Mouse (Mus musculus) lung, embryonic 14.5 days (tissue): Measurements from ENCODE around the gene Fgfr2. TPM values are rescaled to one million over a fixed set of nuclear protein-coding genes. Genes with fewer than 3 reads are reported as not detected.

Source experiments
- ATAC-seq: fragments of 200-750 bp; cut with Nextera tagmentation; 2 replicates; pipeline ENCODE4 v1.8.0; 2017; ENCODE audit warnings: mild to moderate bottlenecking, moderate TSS enrichment, moderate library complexity; ENCODE audit not compliant: insufficient read depth
- DNase-seq: peaks from one replicate; pipeline ENCODE4 v3.0.0-alpha.2; 2015
- H3K27ac ChIP-seq: fragments of 300-500 bp; sonication (generic); 2 replicates; pipeline ENCODE4 v1.5.1; 2014; ENCODE audit warnings: low read depth, mild to moderate bottlenecking, moderate library complexity
- H3K27me3 ChIP-seq: fragments of 300-500 bp; sonication (generic); 2 replicates; pipeline ENCODE4 v1.6.1; 2014; ENCODE audit warnings: low read length, control low read depth; ENCODE audit not compliant: insufficient read depth
- H3K36me3 ChIP-seq: fragments of 300-500 bp; sonication (generic); 2 replicates; pipeline ENCODE4 v1.6.1; 2014; ENCODE audit warnings: control low read depth; ENCODE audit not compliant: insufficient read depth
- H3K4me1 ChIP-seq: fragments of 300-500 bp; sonication (generic); 2 replicates; pipeline ENCODE4 v1.6.1; 2014; ENCODE audit warnings: antibody characterized with exemption, control low read depth; ENCODE audit not compliant: insufficient read depth
- H3K4me2 ChIP-seq: fragments of 300-500 bp; sonication (generic); 2 replicates; pipeline ENCODE4 v1.6.1; 2014; ENCODE audit warnings: mild to moderate bottlenecking
- H3K4me3 ChIP-seq: fragments of 300-500 bp; sonication (generic); 2 replicates; pipeline ENCODE4 v1.5.1; 2014; ENCODE audit warnings: low read depth, low read length
- H3K9ac ChIP-seq: fragments of 300-500 bp; sonication (generic); 2 replicates; pipeline ENCODE4 v1.6.1; 2014
- H3K9me3 ChIP-seq: fragments of 300-500 bp; sonication (generic); 2 replicates; pipeline ENCODE4 v1.6.1; 2016; ENCODE audit warnings: low read depth, low read length, control low read depth
- CTCF ChIP-seq: IDR thresholded peaks from 2 replicates; pipeline ENCODE4 v1.5.1; 2016; ENCODE audit warnings: antibody characterized with exemption, low read depth
- WGBS: fragments of 180-500 bp; shearing (Covaris S2); extraction: QIAGEN DNeasy Blood & Tissue Kit; methylation state at CpG from one replicate; pipeline ENCODE4 v1.1.7; 2014; 5-methylcytosine and 5-hydroxymethylcytosine counted together
- polyA plus RNA-seq: library from polyadenylated mRNA; unstranded; fragments of >200 nt; fragmentation: Nextera tagmentation; extraction: Ambion mirVana; gene quantifications from 2 replicates; pipeline ENCODE4 v1.2.1, GENCODE M21; 2014

Gene Fgfr2
- polyA plus RNA-seq, 1 experiment from 2014 or later, result 179 TPM

- WGBS, result 75% methylated on average over 3 of the region's 3 CpGs
- Histone ChIP-seq H3K9me3 (no peaks in the 10 kb centered on the region), H3K4me2 (no peak overlapping the region), H3K36me3 (no peaks in the 10 kb centered on the region), H3K4me1 (0 out of 2 replicates have a peak, but pooled peaks cover 4% of the 10 kb centered on the region), H3K27me3 (no peaks in the 10 kb centered on the region), H3K27ac (no peak overlapping the region), H3K9ac (no peak overlapping the region), H3K4me3 (no peak overlapping the region)
- DNase-seq (no peak), ATAC-seq (no peak)
- no peak for TF ChIP-seq CTCF
Measured at GRCm38 (mm10) chr7:132231476-132231875, 891.7 kb downstream of the Fgfr2 start.

DNA sequence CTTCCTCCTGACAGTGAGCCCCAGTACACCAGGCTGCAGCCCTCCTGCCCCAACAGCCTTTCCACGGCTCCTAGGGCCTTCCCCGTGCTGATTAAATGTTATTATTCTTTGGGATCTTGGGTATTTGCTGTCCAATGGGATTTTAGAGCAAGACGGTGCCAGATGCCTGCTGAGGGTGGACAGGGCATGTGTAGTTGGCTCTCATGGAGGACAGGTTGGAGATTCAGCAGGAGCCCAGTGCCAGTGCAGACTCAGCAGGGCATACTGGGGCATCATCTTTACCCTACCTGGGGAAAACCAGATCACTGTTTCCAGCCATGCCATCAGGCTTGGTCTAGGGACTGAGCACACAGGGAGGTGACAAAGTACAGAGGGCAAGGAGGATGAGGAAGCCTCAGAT lies 892.2 kb downstream of the Fgfr2 start:
- no peaks in the 10 kb centered on the region for H3K9me3 ChIP-seq
- TF ChIP-seq CTCF, result no peak
- DNase-seq (no peak), ATAC-seq (no peak)
- H3K4me2 ChIP-seq, result no peak overlapping the region
- H3K9ac ChIP-seq, result no peak overlapping the region
- H3K4me1 ChIP-seq, result 0 out of 2 replicates have a peak, but pooled peaks cover 4% of the 10 kb centered on the region
- H3K4me3 ChIP-seq, result no peak overlapping the region
- WGBS, result 82% methylated on average over 3 of the region's 3 CpGs
- no peak overlapping the region for H3K27ac ChIP-seq
- no peaks in the 10 kb centered on the region for H3K36me3 ChIP-seq
- H3K27me3 ChIP-seq, result no peaks in the 10 kb centered on the region

GRCm38 (mm10) chr7:132227075-132227640 lies 896.0 kb downstream of the Fgfr2 start:
- Histone ChIP-seq H3K27ac (no peak overlapping the region), H3K27me3 (no peaks in the 10 kb centered on the region), H3K36me3 (no peaks in the 10 kb centered on the region), H3K9me3 (no peaks in the 10 kb centered on the region), H3K9ac (no peak overlapping the region), H3K4me2 (no peak overlapping the region), H3K4me3 (no peak overlapping the region), H3K4me1 (0 out of 2 replicates have a peak, but pooled peaks cover 4% of the 10 kb centered on the region)
- TF ChIP-seq CTCF, result no peak
- ATAC-seq (peak; percentile 10), DNase-seq (no peak)
- 77% methylated on average over 8 of the region's 8 CpGs for WGBS

DNA sequence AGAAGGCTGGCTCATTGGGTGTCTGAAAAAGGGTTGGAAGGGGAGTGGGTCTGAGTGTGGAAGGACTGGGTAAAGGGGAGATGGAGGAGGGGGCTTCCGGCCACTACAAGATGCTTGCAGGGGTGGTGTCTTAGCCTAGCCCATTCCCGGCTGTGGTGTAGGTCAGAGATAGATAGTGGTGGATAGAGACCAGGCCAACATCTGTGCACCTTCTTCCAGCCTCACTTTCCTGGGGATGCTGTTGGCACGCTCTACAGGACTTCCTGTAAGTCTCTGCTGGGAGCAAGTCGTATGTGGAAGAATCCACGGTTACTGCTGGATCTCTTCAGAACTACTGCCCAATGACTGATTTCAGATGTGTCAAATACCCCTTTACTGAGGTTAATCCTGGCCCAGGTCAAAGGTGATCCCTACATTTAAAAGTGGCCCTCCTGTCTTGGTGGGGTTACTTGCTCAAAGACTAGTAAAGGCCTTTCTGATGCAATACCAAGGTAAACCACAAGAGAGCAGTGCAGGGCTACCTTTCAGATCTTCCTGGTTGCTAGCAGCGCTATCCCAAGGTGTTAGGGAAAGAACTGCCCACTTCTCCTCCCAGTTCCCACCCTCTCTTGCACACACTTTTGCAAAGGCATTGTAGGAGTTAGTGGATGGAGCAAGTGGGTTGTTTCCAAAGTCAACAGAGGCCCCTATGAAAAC lies 896.6 kb downstream of the Fgfr2 start:
- Histone ChIP-seq H3K9me3 (no peaks in the 10 kb centered on the region), H3K4me1 (0 out of 2 replicates have a peak, but pooled peaks cover 4% of the 10 kb centered on the region), H3K36me3 (no peaks in the 10 kb centered on the region), H3K27ac (no peak overlapping the region), H3K9ac (no peak overlapping the region), H3K4me3 (no peak overlapping the region), H3K4me2 (no peak overlapping the region), H3K27me3 (no peaks in the 10 kb centered on the region)
- TF ChIP-seq CTCF, result peak; percentile 96
- DNase-seq (peak; percentile 98), ATAC-seq (peak; percentile 80)
- 59% methylated on average over 6 of the region's 6 CpGs for WGBS

GRCm38 (mm10) chr7:132223452-132224141 lies 899.6 kb downstream of the Fgfr2 start:
- Histone ChIP-seq H3K36me3 (no peaks in the 10 kb centered on the region), H3K4me2 (no peak overlapping the region), H3K9me3 (no peaks in the 10 kb centered on the region), H3K27me3 (no peaks in the 10 kb centered on the region), H3K9ac (no peak overlapping the region), H3K27ac (no peak overlapping the region), H3K4me3 (no peak overlapping the region), H3K4me1 (0 out of 2 replicates have a peak, but pooled peaks cover 4% of the 10 kb centered on the region)
- no peak for ATAC-seq
- WGBS, result 38% methylated on average over 10 of the region's 10 CpGs
- TF ChIP-seq CTCF, result no peak
- DNase-seq, result peak; percentile 54

DNA sequence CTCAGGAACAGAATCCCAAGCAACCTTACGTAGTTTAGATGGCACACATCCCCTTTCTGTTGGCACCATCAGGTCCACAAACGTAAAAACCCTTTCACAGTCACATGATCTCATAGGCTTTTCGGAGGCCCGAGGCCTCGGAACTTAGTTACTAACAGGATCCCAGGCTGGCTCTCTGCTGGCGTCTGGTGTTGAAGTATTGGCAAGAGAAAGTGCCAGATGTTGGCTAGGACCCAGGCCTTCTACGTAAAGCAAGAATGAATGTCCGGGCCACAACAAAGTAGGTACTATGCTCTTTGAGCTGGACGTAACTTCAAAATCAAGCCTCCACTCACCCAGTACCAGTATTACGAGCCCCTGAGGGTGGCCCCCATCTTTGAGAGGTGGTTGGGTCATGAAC lies 909.1 kb downstream of the Fgfr2 start:
- Histone ChIP-seq H3K4me2 (no peak overlapping the region), H3K9me3 (no peaks in the 10 kb centered on the region)
- TF ChIP-seq CTCF, result no peak

DNA sequence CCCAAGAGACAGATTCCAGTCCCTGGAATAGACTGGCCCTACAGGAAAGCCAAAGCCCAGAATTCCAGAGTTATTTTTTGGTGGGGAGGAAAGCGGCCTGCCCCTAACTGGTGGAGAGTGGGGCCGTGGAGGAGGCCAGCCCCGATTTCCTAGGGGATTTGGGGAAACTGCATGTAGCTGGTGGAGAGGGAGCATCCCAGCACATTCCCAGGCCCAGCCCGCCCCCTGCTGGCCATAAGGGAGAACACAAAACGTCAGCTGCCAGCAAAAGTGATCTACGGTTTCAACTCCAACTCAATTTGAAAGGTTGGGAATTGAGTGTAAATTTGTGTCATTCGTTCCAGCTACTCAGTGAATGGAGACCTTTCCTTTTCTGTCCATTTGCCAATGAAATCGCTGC lies 909.7 kb downstream of the Fgfr2 start:
- Histone ChIP-seq H3K9ac (no peak overlapping the region), H3K36me3 (no peaks in the 10 kb centered on the region), H3K4me3 (no peak overlapping the region), H3K27me3 (no peaks in the 10 kb centered on the region; the same call in 1 of the 2 replicates), H3K9me3 (no peaks in the 10 kb centered on the region), H3K4me1 (no peaks in the 10 kb centered on the region), H3K27ac (no peak overlapping the region), H3K4me2 (no peak overlapping the region)
- TF ChIP-seq CTCF, result peak; percentile 96
- 5% methylated on average over 8 of the region's 8 CpGs for WGBS
- ATAC-seq (peak; percentile 66; the same call in 1 of the 2 replicates), DNase-seq (peak; percentile 83)

More for the DNA sequence above, 909.1 kb downstream of the Fgfr2 start:
- H3K4me3 ChIP-seq, result no peak overlapping the region
- no peak for ATAC-seq
- 66% methylated on average over 10 of the region's 10 CpGs for WGBS
- no peaks in the 10 kb centered on the region; the same call in 1 of the 2 replicates for H3K27me3 ChIP-seq
- no peak overlapping the region for H3K9ac ChIP-seq
- H3K4me1 ChIP-seq, result no peaks in the 10 kb centered on the region
- H3K27ac ChIP-seq, result no peak overlapping the region
- no peak for DNase-seq
- H3K36me3 ChIP-seq, result no peaks in the 10 kb centered on the region
